In genomic region chr14:62855077-62855835, GRCm38 (mm10) we compare ENCODE assay signal across 12 mouse cellular contexts. TPM values are rescaled to one million over a fixed set of nuclear protein-coding genes. Genes with fewer than 3 reads are reported as not detected.
A peak's percentile ranks its signal among the peaks of the same experiment; 100 is the strongest.
DNase-seq lines count a peak whose midpoint lies in the region; ATAC-seq and TF ChIP-seq lines count a peak whose summit lies in the region.
"Had no signal": no experiment of that assay in that cellular context is flagged by ENCODE, and none has a peak within 500 bp of the region (broad histone marks: within the 10 kb centered on the region; RNA-seq: fewer than 3 reads in every experiment).

No protein-coding gene starts in this region.

- WGBS in hindbrain, embryonic 13.5 days: 59% methylated on average over 18 of the region's 18 CpGs
- WGBS in hindbrain, embryonic 10.5 days: 87% methylated on average over 18 of the region's 18 CpGs
- WGBS in limb, embryonic 15.5 days: 65% methylated on average over 18 of the region's 18 CpGs

- no peak overlapping the region for H3K9ac ChIP-seq in hindbrain, embryonic 13.5 days
- H3K9ac ChIP-seq in limb, embryonic 15.5 days: no peak overlapping the region
- H3K9ac ChIP-seq: limb, embryonic 13.5 days had no signal

- peaks cover 4% of the 10 kb centered on the region; the same call in 1 of the 2 replicates for H3K36me3 ChIP-seq in hindbrain, embryonic 13.5 days
- peaks cover 11% of the 10 kb centered on the region; the same call in 1 of the 2 replicates for H3K36me3 ChIP-seq in hindbrain, embryonic 10.5 days
- H3K36me3 ChIP-seq in C2C12 (ENCODE audit: control insufficient read depth, insufficient read depth): no peaks in the 10 kb centered on the region
- H3K36me3 ChIP-seq in limb, embryonic 15.5 days: no peaks in the 10 kb centered on the region

- DNase-seq in hindbrain, embryonic 10.5 days (ENCODE audit: low spot score): no peak
- DNase-seq in ES-CJ7 (ENCODE audit: low read depth, low spot score): peak; percentile 37
- no peak for DNase-seq in lung, postnatal 25 days (ENCODE audit: low spot score)
- DNase-seq: cerebellum, adult 9-10 months; gastrocnemius, postnatal 14 days; lung, postnatal 14 days; thymus, postnatal 36 days had no signal

- H3K4me2 ChIP-seq in hindbrain, embryonic 13.5 days: peak overlapping the region; percentile 9; the same call in 1 of the 2 replicates
- H3K4me2 ChIP-seq in limb, embryonic 15.5 days: no peak overlapping the region
- H3K4me2 ChIP-seq: limb, embryonic 13.5 days had no signal

- peaks cover 42% of the 10 kb centered on the region for H3K4me1 ChIP-seq in hindbrain, embryonic 13.5 days (replicated peaks)
- H3K4me1 ChIP-seq in hindbrain, embryonic 10.5 days (replicated peaks): peaks cover 18% of the 10 kb centered on the region
- H3K4me1 ChIP-seq in limb, embryonic 15.5 days: peaks cover 26% of the 10 kb centered on the region

- H3K79me2 ChIP-seq in C2C12 (ENCODE audit: control insufficient read depth, insufficient read depth): peaks cover 56% of the 10 kb centered on the region

- H3K27me3 ChIP-seq in hindbrain, embryonic 13.5 days: no peaks in the 10 kb centered on the region
- H3K27me3 ChIP-seq in hindbrain, embryonic 10.5 days (ENCODE audit: insufficient read depth, poor library complexity, severe bottlenecking): no peaks in the 10 kb centered on the region
- no peaks in the 10 kb centered on the region for H3K27me3 ChIP-seq in C2C12 (ENCODE audit: control insufficient read depth, insufficient read depth, insufficient read length)
- no peaks in the 10 kb centered on the region for H3K27me3 ChIP-seq in limb, embryonic 15.5 days
- H3K27me3 ChIP-seq: limb, embryonic 13.5 days had no signal

- H3ac ChIP-seq in C2C12 (ENCODE audit: control insufficient read depth, insufficient read length, low read depth): peak overlapping the region; percentile 19

- no peak overlapping the region for H3K27ac ChIP-seq in hindbrain, embryonic 13.5 days
- no peak overlapping the region for H3K27ac ChIP-seq in hindbrain, embryonic 10.5 days
- H3K27ac ChIP-seq in limb, embryonic 15.5 days: peak overlapping the region; percentile 57
- H3K27ac ChIP-seq: limb, embryonic 13.5 days had no signal

- H3K9me3 ChIP-seq in hindbrain, embryonic 13.5 days: peaks cover 3% of the 10 kb centered on the region; the same call in 1 of the 2 replicates
- H3K9me3 ChIP-seq in hindbrain, embryonic 10.5 days: no peaks in the 10 kb centered on the region
- H3K9me3 ChIP-seq in limb, embryonic 15.5 days: no peaks in the 10 kb centered on the region
- H3K9me3 ChIP-seq: limb, embryonic 13.5 days had no signal

- TF ChIP-seq CTCF in C2C12 (IDR thresholded peaks at IDR 0.05; ENCODE audit: control insufficient read depth, insufficient read depth, insufficient read length): no peak

- H3K4me3 ChIP-seq in hindbrain, embryonic 13.5 days: no peak overlapping the region
- H3K4me3 ChIP-seq in hindbrain, embryonic 10.5 days: no peak overlapping the region
- no peak overlapping the region for H3K4me3 ChIP-seq in C2C12 (ENCODE audit: insufficient read depth, poor library complexity, severe bottlenecking)
- no peak overlapping the region for H3K4me3 ChIP-seq in limb, embryonic 15.5 days
- H3K4me3 ChIP-seq: limb, embryonic 13.5 days had no signal

- ATAC-seq in hindbrain, embryonic 13.5 days (ENCODE audit: low FRiP score): no peak
- no peak for ATAC-seq in limb, embryonic 15.5 days (ENCODE audit: insufficient number of reproducible peaks, low FRiP score, low TSS enrichment, low read depth)
- ATAC-seq in monocyte, adult 5-6 weeks (replicated peaks; ENCODE audit: insufficient number of reproducible peaks, low FRiP score, low TSS enrichment, poor library complexity, severe bottlenecking): no peak

- H3K79me3 ChIP-seq in C2C12 (ENCODE audit: low read depth): peaks cover 14% of the 10 kb centered on the region

TF ChIP-seq in C2C12, 6 proteins besides CTCF, POLR2A, EP300 and RAD21:
- TF ChIP-seq CEBPB (IDR thresholded peaks at IDR 0.05; ENCODE audit: low read depth): no peak
- no peak for TF ChIP-seq MAX (IDR thresholded peaks at IDR 0.05)
- TF ChIP-seq USF1 (IDR thresholded peaks at IDR 0.05; ENCODE audit: low read depth): no peak
- no peak for TF ChIP-seq MYOG (IDR thresholded peaks at IDR 0.05; ENCODE audit: control insufficient read depth, extremely low read depth, insufficient read length)
- no peak for TF ChIP-seq FOSL1 (IDR thresholded peaks at IDR 0.05; ENCODE audit: insufficient read depth, low read length, poor library complexity, severe bottlenecking)
- no peak for TF ChIP-seq MYOD1 (IDR thresholded peaks at IDR 0.05; ENCODE audit: control insufficient read depth, insufficient read length, low read depth)

RNA-seq across cellular contexts. Expression of gene Wdfy2, which starts 17.8 kb away (rescaled TPM):
- polyA plus RNA-seq in hindbrain, embryonic 13.5 days (2015; fragmentation: Nextera tagmentation; extraction: Ambion mirVana): 7.7 and 8.2 TPM in 2 replicates
- 12.9 and 14.2 TPM in 2 replicates for polyA plus RNA-seq in hindbrain, embryonic 10.5 days (2016; fragmentation: Nextera tagmentation; extraction: Ambion mirVana)
- polyA plus RNA-seq in C2C12 (2012; fragmentation: generic; extraction: Trizol): 4.8 TPM
- 8.7 and 9.8 TPM in 2 replicates for polyA plus RNA-seq in limb, embryonic 15.5 days (2015; fragmentation: Nextera tagmentation; extraction: Ambion mirVana)
- total RNA-seq in monocyte, adult 5-6 weeks (2017): 29.0 to 31.6 TPM (median 29.2 TPM) in 3 replicates
